Mouse (Mus musculus): Measurements from ENCODE around the gene Zfp800.

DNA sequence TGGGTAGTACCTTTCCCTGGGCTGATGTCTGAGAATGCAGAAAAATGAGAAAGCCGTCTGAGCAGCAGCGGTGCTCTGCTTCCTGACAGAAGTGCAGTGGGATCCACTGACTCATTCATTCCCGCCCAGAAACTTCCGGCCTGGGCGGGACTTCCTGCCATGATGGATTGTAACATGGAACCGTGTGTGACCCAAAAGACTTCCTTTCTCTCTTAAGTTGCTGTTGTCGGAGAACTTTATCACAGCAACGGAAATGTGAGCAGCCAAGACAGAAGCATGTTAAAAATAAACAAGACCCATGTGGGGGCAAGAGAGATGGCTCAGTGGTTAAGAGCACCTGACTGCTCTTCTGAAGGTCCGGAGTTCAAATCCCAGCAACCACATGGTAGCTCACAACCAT lies 12.2 kb upstream of the Zfp800 start:
- TF ChIP-seq JUND (IDR thresholded peaks at IDR 0.05; ENCODE audit: low read depth, low read length) (no peak), CTCF (IDR thresholded peaks at IDR 0.05 in 2 of 3, conservative IDR thresholded peaks at IDR 0.05 in 1 of 3; ENCODE audit: control insufficient read depth in 1 of 3, insufficient read depth in 1 of 3, low read depth in 2 of 3, low read length in 3 of 3, poor library complexity in 1 of 3, severe bottlenecking in 1 of 3) (no peak), E2F4 (IDR thresholded peaks at IDR 0.05; ENCODE audit: borderline replicate concordance, low read depth, low read length) (no peak), UBTF (IDR thresholded peaks at IDR 0.05; ENCODE audit: borderline replicate concordance, insufficient read depth, low read depth, low read length) (no peak), SMC3 (IDR thresholded peaks at IDR 0.05; ENCODE audit: low read depth, low read length) (no peak), POLR2A (IDR thresholded peaks at IDR 0.05; ENCODE audit: control insufficient read depth in 1 of 2, insufficient read depth in 1 of 2, low read depth in 1 of 2, low read length in 2 of 2, poor library complexity in 1 of 2) (no peak), MXI1 (IDR thresholded peaks at IDR 0.05; ENCODE audit: low read depth, low read length) (no peak), CHD2 (IDR thresholded peaks at IDR 0.05; ENCODE audit: low read length) (no peak), MYC (IDR thresholded peaks at IDR 0.05; ENCODE audit: low read depth, low read length) (no peak)

Measured in MEL (cell line).